Mouse (Mus musculus) heart, embryonic 11.5 days (tissue): ENCODE data around the gene Rad51b. TPM values are rescaled to one million over a fixed set of nuclear protein-coding genes. Genes with fewer than 3 reads are reported as not detected.

Source experiments
- polyA plus RNA-seq: library from polyadenylated mRNA; unstranded; fragments of >200 nt; fragmentation: Nextera tagmentation; extraction: Ambion mirVana; gene quantifications from 2 replicates; pipeline ENCODE4 v1.2.1, GENCODE M21; 2014

Gene Rad51b
- polyA plus RNA-seq, 1 experiment from 2014 or later = 6.4 TPM

Other genes with a start within 250 kb of the Rad51b start
- 17.7 and 19.0 TPM in 2 replicates for gene Pigh, start 207.6 kb upstream of the Rad51b start, polyA plus RNA-seq
- gene Arg2, start 166.5 kb upstream of the Rad51b start, polyA plus RNA-seq = 0.20 and 0.50 TPM in 2 replicates
- 88.5 and 99.1 TPM in 2 replicates for gene Vti1b, start 124.6 kb upstream of the Rad51b start, polyA plus RNA-seq
- 17.7 and 18.4 TPM in 2 replicates for gene Rdh11, start 105.0 kb upstream of the Rad51b start, polyA plus RNA-seq
- 0.34 and 0.58 TPM in 2 replicates for gene Rdh12, start 88.4 kb upstream of the Rad51b start, polyA plus RNA-seq
- gene Zfyve26, start 978 bp upstream of the Rad51b start, polyA plus RNA-seq = 11.5 and 13.7 TPM in 2 replicates